Mouse (Mus musculus) CH12.LX (cell line): ENCODE results near the gene H2-T24. TPM values are rescaled to one million over a fixed set of nuclear protein-coding genes. Genes with fewer than 3 reads are reported as not detected.

Experiments
- DNase-seq: peaks from one replicate; pipeline ENCODE4 v3.0.0-alpha.2; 2013; ENCODE audit errors: extremely low read depth
- H3K27ac ChIP-seq: 2 replicates; pipeline ENCODE4 v1.5.1; 2012; ENCODE audit warnings: low read depth, mild to moderate bottlenecking, control low read depth, moderate library complexity; ENCODE audit not compliant: insufficient read depth
- H3K27me3 ChIP-seq: replicated peaks from 2 replicates; pipeline ENCODE3; 2012; ENCODE audit warnings: inconsistent platforms
- H3K36me3 ChIP-seq, 2 experiments: replicated peaks in 1 of 2; 2 replicates each; pipeline versions ENCODE3 to v1.6.1; 2012; ENCODE audit warnings: inconsistent platforms in 1 of 2, low read length in 1 of 2, mild to moderate bottlenecking in 1 of 2, mixed read lengths in 1 of 2, moderate library complexity in 1 of 2; ENCODE audit not compliant: control insufficient read depth in 1 of 2, insufficient read depth in 1 of 2
- H3K4me1 ChIP-seq, 2 experiments: 2 replicates each; pipeline ENCODE4 v1.6.1; 2012; ENCODE audit warnings: inconsistent platforms in 1 of 2, moderate library complexity in 1 of 2; ENCODE audit not compliant: insufficient read depth in 2 of 2, control insufficient read depth in 1 of 2
- H3K4me2 ChIP-seq: 2 replicates; pipeline ENCODE4 v1.6.1; 2012; ENCODE audit warnings: low read depth, mild to moderate bottlenecking, control low read depth; ENCODE audit not compliant: poor library complexity, insufficient read depth, severe bottlenecking
- H3K4me3 ChIP-seq, 3 experiments: fragments of 150-350 bp in 1 of 3; sonication (generic) in 1 of 3; replicated peaks in 1 of 3; 2 replicates each; pipeline versions ENCODE3 to v1.5.1; 2011 to 2012; ENCODE audit warnings: low read depth in 2 of 3, low read length in 2 of 3, mild to moderate bottlenecking in 2 of 3, moderate library complexity in 2 of 3, control low read depth in 1 of 3, improper control_type of control experiment in 1 of 3, inconsistent platforms in 1 of 3, mixed read lengths in 1 of 3; ENCODE audit not compliant: poor library complexity in 1 of 3
- H3K79me2 ChIP-seq: replicated peaks from 2 replicates; pipeline ENCODE4 v1.6.1; 2012; ENCODE audit warnings: mild to moderate bottlenecking, moderate library complexity; ENCODE audit not compliant: control insufficient read depth, poor library complexity, insufficient read depth, severe bottlenecking; ENCODE audit errors: extremely low read depth
- H3K9ac ChIP-seq: 2 replicates; pipeline ENCODE4 v1.6.1; 2012; ENCODE audit warnings: low read depth, mild to moderate bottlenecking, control low read depth, moderate library complexity; ENCODE audit not compliant: insufficient read depth
- H3K9me3 ChIP-seq: replicated peaks from 2 replicates; pipeline ENCODE3; 2012; ENCODE audit warnings: low read length, inconsistent platforms, mixed read lengths
- BHLHE40 ChIP-seq: IDR thresholded peaks from 2 replicates; pipeline ENCODE4 v1.6.1; 2011; ENCODE audit warnings: mild to moderate bottlenecking, low read depth, low read length, improper control_type of control experiment
- CHD1 ChIP-seq: IDR thresholded peaks from 2 replicates; pipeline ENCODE4 v1.6.1; 2012; ENCODE audit warnings: low read depth, low read length, improper control_type of control experiment, inconsistent platforms
- CHD2 ChIP-seq: IDR thresholded peaks from 2 replicates; pipeline ENCODE4 v1.6.1; 2011; ENCODE audit warnings: low read length, improper control_type of control experiment
- E2F4 ChIP-seq: IDR thresholded peaks from 2 replicates; pipeline ENCODE4 v1.6.1; 2011; ENCODE audit warnings: low read depth, low read length, improper control_type of control experiment; ENCODE audit not compliant: insufficient replicate concordance
- HCFC1 ChIP-seq: IDR thresholded peaks from 2 replicates; pipeline ENCODE4 v1.6.1; 2012; ENCODE audit warnings: low read depth, mild to moderate bottlenecking, inconsistent platforms, low read length, improper control_type of control experiment
- IRF4 ChIP-seq: IDR thresholded peaks from 2 replicates; pipeline ENCODE4 v1.6.1; 2014; ENCODE audit warnings: low read depth, mild to moderate bottlenecking, inconsistent platforms, low read length, improper control_type of control experiment
- MAFK ChIP-seq: IDR thresholded peaks from 2 replicates; pipeline ENCODE4 v1.6.1; 2011; ENCODE audit warnings: low read length, improper control_type of control experiment; ENCODE audit not compliant: insufficient replicate concordance
- MAX ChIP-seq: IDR thresholded peaks from 2 replicates; pipeline ENCODE4 v1.6.1; 2011; ENCODE audit warnings: low read length, improper control_type of control experiment
- MAZ ChIP-seq: IDR thresholded peaks from 2 replicates; pipeline ENCODE4 v1.6.1; 2012; ENCODE audit warnings: low read depth, mild to moderate bottlenecking, inconsistent platforms, low read length, improper control_type of control experiment, moderate library complexity
- MXI1 ChIP-seq: IDR thresholded peaks from 2 replicates; pipeline ENCODE4 v1.6.1; 2011; ENCODE audit warnings: mild to moderate bottlenecking, low read depth, low read length, improper control_type of control experiment
- NELFE ChIP-seq: IDR thresholded peaks from 2 replicates; pipeline ENCODE4 v1.6.1; 2011; ENCODE audit warnings: low read depth, low read length, improper control_type of control experiment
- NRF1 ChIP-seq: IDR thresholded peaks from 2 replicates; pipeline ENCODE4 v1.6.1; 2014; ENCODE audit warnings: low read depth, mild to moderate bottlenecking, inconsistent platforms, low read length, improper control_type of control experiment, moderate library complexity
- PAX5 ChIP-seq: IDR thresholded peaks from 2 replicates; pipeline ENCODE4 v1.6.1; 2012; ENCODE audit warnings: low read length, inconsistent platforms, mixed read lengths
- POLR2A ChIP-seq: IDR thresholded peaks from 2 replicates; pipeline ENCODE4 v1.6.1; 2011; ENCODE audit warnings: low read depth, mild to moderate bottlenecking, improper control_type of control experiment, low read length
- POLR2AphosphoS2 ChIP-seq: IDR thresholded peaks from 2 replicates; pipeline ENCODE4 v1.6.1; 2011; ENCODE audit warnings: low read depth, low read length, improper control_type of control experiment
- SIN3A ChIP-seq: IDR thresholded peaks from 2 replicates; pipeline ENCODE4 v1.6.1; 2012; ENCODE audit warnings: low read length, improper control_type of control experiment, inconsistent platforms
- TCF12 ChIP-seq: IDR thresholded peaks from 2 replicates; pipeline ENCODE4 v1.6.1; 2014; ENCODE audit warnings: low read depth, mild to moderate bottlenecking, inconsistent platforms, low read length, improper control_type of control experiment
- UBTF ChIP-seq: IDR thresholded peaks from 2 replicates; pipeline ENCODE4 v1.6.1; 2012; ENCODE audit warnings: low read depth, mild to moderate bottlenecking, inconsistent platforms, low read length, improper control_type of control experiment, moderate library complexity
- USF2 ChIP-seq: conservative IDR thresholded peaks from 2 replicates; pipeline ENCODE4 v1.6.1; 2011; ENCODE audit warnings: low read depth, low read length, improper control_type of control experiment
- ZKSCAN1 ChIP-seq: IDR thresholded peaks from 2 replicates; pipeline ENCODE4 v1.6.1; 2012; ENCODE audit warnings: low read depth, inconsistent platforms, low read length, improper control_type of control experiment, borderline replicate concordance
- ZMIZ1 ChIP-seq: IDR thresholded peaks from 2 replicates; pipeline ENCODE4 v1.6.1; 2012; ENCODE audit warnings: low read depth, mild to moderate bottlenecking, inconsistent platforms, low read length, improper control_type of control experiment
- dilution Hi-C: fragments of 300-500 bp; cut with MboI; formaldehyde crosslinking; loops from 2 replicates; pipeline ENCODE4 v1.14.3; 2020; ENCODE audit warnings: low sequenced_read_pairs; ENCODE audit not compliant: extremely low pct_unique_long_range_greater_than_20kb, extremely low pct_ligation_motif_present
- in situ Hi-C: fragments of 300-500 bp; cut with MboI; formaldehyde crosslinking; loops from 3 replicates; pipeline ENCODE4 v1.14.3; 2019; ENCODE audit warnings: low sequenced_read_pairs, low pct_ligation_motif_present, low pct_unique_long_range_greater_than_20kb, mixed read lengths
- polyA plus RNA-seq: library from polyadenylated mRNA; unstranded; fragments of >175 nt; gene quantifications from 2 replicates; pipeline ENCODE4 v1.2.1, GENCODE M21; 2012; ENCODE audit warnings: low read depth; ENCODE audit not compliant: insufficient read length
- total RNA-seq, 2 experiments: library from RNA; depleted of rRNA; stranded (reverse); fragments of 300-350 nt in 1 of 2; fragments of >200 nt in 1 of 2; gene quantifications; 2 replicates each; pipeline ENCODE4 v1.2.3; 2012 to 2014

H2-T24 gene
- total and polyA plus RNA-seq, 3 experiments, result 7.6 to 9.8 (median 9.3) TPM

GRCm38 (mm10) chr17:35980363-35980754, 40.0 kb downstream of the H2-T24 start:
- H3K27me3 ChIP-seq, result no peaks in the 10 kb centered on the region
- no peak for DNase-seq
- peak overlapping the region; percentile 77 to 96 (median 93) for H3K4me3 ChIP-seq
- peaks cover 3 to 20% of the 10 kb centered on the region in 2 experiments; a peak in 3 of 4 replicates for H3K4me1 ChIP-seq
- H3K27ac ChIP-seq, result peak overlapping the region; percentile 71
- peaks cover 26 to 52% of the 10 kb centered on the region in 2 experiments for H3K36me3 ChIP-seq
- TF ChIP-seq UBTF (0 out of 2 replicates have a peak, but pooled peaks have one; percentile 17), CHD1 (no peak), USF2 (no peak), POLR2AphosphoS2 (no peak), NELFE (0 out of 2 replicates have a peak, but pooled peaks have one; percentile 7), PAX5 (no peak), ZKSCAN1 (no peak), E2F4 (no peak)
- TF ChIP-seq, all 38 proteins: peak for 2
- Histone ChIP-seq H3K9ac (peak overlapping the region; percentile 69), H3K79me2 (peaks cover 25% of the 10 kb centered on the region), H3K4me2 (peak overlapping the region; percentile 65), H3K9me3 (no peaks in the 10 kb centered on the region)
- dilution Hi-C loops, result no loop called here
- in situ Hi-C loops, result no loop called here

GRCm38 (mm10) chr17:35979401-35980362, 40.7 kb downstream of the H2-T24 start, which contains the start of the genes Gnl1 and Prr3:
Gene Gnl1, plus strand, starts transcription at chr17:35979851.
Gene Prr3, minus strand, starts transcription at chr17:35980236.
- peak within 1 kb of the TSS; percentile 83 for H3K9ac ChIP-seq
- DNase-seq, result peak; percentile 95
- peaks cover 25% of the 10 kb centered on the region for H3K79me2 ChIP-seq
- H3K27me3 ChIP-seq, result no peaks in the 10 kb centered on the region
- peak within 1 kb of the TSS; percentile 77 to 96 (median 93) for H3K4me3 ChIP-seq
- TF ChIP-seq USF2, result no peak
- 0 out of 2 replicates have a peak, but pooled peaks have one; percentile 10 for TF ChIP-seq CHD2
- no peak for TF ChIP-seq MAFK
- TF ChIP-seq TCF12, result peak; percentile 51; the same call in 1 of the 2 replicates
- TF ChIP-seq ZMIZ1, result no peak
- no peak for TF ChIP-seq MAX
- TF ChIP-seq SIN3A, result peak; percentile 68; the same call in 1 of the 2 replicates
- TF ChIP-seq IRF4, result peak; percentile 13; the same call in 1 of the 2 replicates
- peak; percentile 34 for TF ChIP-seq NRF1
- TF ChIP-seq MXI1, result peak; percentile 94
- peak; percentile 79 for TF ChIP-seq HCFC1
- TF ChIP-seq UBTF, result 0 out of 2 replicates have a peak, but pooled peaks have one; percentile 34
- no peak for TF ChIP-seq MAZ
- TF ChIP-seq POLR2A, result peak; percentile 38; the same call in 1 of the 2 replicates
- peak; percentile 88 for TF ChIP-seq BHLHE40
- TF ChIP-seq NELFE, result 0 out of 2 replicates have a peak, but pooled peaks have one; percentile 23
- peak within 1 kb of the TSS; percentile 65 for H3K4me2 ChIP-seq
- H3K36me3 ChIP-seq, result peaks cover 26 to 49% of the 10 kb centered on the region in 2 experiments
- peaks cover 3 to 20% of the 10 kb centered on the region in 2 experiments; a peak in 3 of 4 replicates for H3K4me1 ChIP-seq
- dilution Hi-C loops (no loop called here), in situ Hi-C loops (no loop called here)
- no peaks in the 10 kb centered on the region for H3K9me3 ChIP-seq
- peak within 1 kb of the TSS; percentile 96 for H3K27ac ChIP-seq
